ENCODE assay signal across 19 mouse cellular contexts in the genomic region with DNA sequence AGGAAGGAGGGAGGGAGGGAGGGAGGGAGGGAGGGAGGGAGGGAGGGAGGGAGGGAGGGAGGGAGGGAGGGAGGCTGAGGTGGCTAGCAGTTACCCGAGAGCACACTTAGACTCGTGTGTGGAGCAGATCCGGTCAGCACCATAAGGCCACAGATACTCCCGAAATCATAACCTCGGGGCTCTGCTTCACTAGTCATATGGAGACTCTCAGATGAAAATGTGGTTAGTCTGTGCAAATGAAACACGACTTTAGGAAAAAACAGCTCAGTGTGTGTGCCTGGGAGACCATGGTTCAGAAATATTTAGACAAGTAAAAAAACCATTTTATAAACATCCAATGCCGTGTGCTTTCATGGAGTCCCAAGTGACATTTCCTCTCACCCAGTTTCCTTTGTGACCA.
A peak's percentile ranks its signal among the peaks of the same experiment; 100 is the strongest.
DNase-seq lines count a peak whose midpoint lies in the region; ATAC-seq and TF ChIP-seq lines count a peak whose summit lies in the region.
"Had no signal": no experiment of that assay in that cellular context is flagged by ENCODE, and none has a peak within 500 bp of the region (broad histone marks: within the 10 kb centered on the region; RNA-seq: fewer than 3 reads in every experiment).

No protein-coding gene starts in this region.

- no peak for TF ChIP-seq POLR2A in CH12.LX (IDR thresholded peaks at IDR 0.05; ENCODE audit: low read depth, low read length)

- H3K4me3 ChIP-seq in CH12.LX (replicated peaks in 1 of 3; ENCODE audit: low read depth in 2 of 3, low read length in 2 of 3, poor library complexity in 1 of 3), result no peak overlapping the region
- no peak overlapping the region for H3K4me3 ChIP-seq in liver, embryonic 13.5 days (replicated peaks)
- no peak overlapping the region for H3K4me3 ChIP-seq in hindbrain, embryonic 11.5 days (ENCODE audit: low read depth, low read length)
- H3K4me3 ChIP-seq: embryonic facial prominence, embryonic 10.5 days; heart, embryonic 15.5 days had no signal

- no peak for TF ChIP-seq CTCF in CH12.LX (conservative IDR thresholded peaks at IDR 0.05 in 1 of 2, IDR thresholded peaks at IDR 0.05 in 1 of 2; ENCODE audit: low read depth in 2 of 2, low read length in 2 of 2)

- TF ChIP-seq EP300 in CH12.LX (IDR thresholded peaks at IDR 0.05; ENCODE audit: low read length), result peak; percentile 97

- 63% methylated on average over 7 of the region's 7 CpGs for WGBS in liver, embryonic 13.5 days (ENCODE audit: insufficient replicate concordance)
- 80% methylated on average over 7 of the region's 7 CpGs for WGBS in hindbrain, embryonic 11.5 days

- H3K9ac ChIP-seq in CH12.LX (ENCODE audit: insufficient read depth, low read depth), result peak overlapping the region; percentile 22; the same call in 1 of the 2 replicates
- no peak overlapping the region for H3K9ac ChIP-seq in liver, embryonic 13.5 days
- H3K9ac ChIP-seq in hindbrain, embryonic 11.5 days (ENCODE audit: low read depth, low read length), result no peak overlapping the region
- H3K9ac ChIP-seq: heart, embryonic 15.5 days; hindbrain, embryonic 14.5 days had no signal

- H3K9me3 ChIP-seq in CH12.LX (replicated peaks; ENCODE audit: low read length), result peaks cover 5% of the 10 kb centered on the region
- no peaks in the 10 kb centered on the region for H3K9me3 ChIP-seq in liver, embryonic 13.5 days (replicated peaks)
- H3K9me3 ChIP-seq in hindbrain, embryonic 11.5 days (ENCODE audit: control insufficient read depth, low read length), result no peaks in the 10 kb centered on the region
- H3K9me3 ChIP-seq: heart, embryonic 15.5 days had no signal

- in situ Hi-C loops in CH12.LX (cut with MboI; ENCODE audit: low pct_ligation_motif_present, low pct_unique_long_range_greater_than_20kb, low sequenced_read_pairs), result loop anchor here (5.0 kb wide), 1 partner anchor 34 kb away; no protein-coding TSS in a partner anchor

- no peaks in the 10 kb centered on the region for H3K79me2 ChIP-seq in CH12.LX (replicated peaks; ENCODE audit: control insufficient read depth, extremely low read depth, insufficient read depth, poor library complexity, severe bottlenecking)

- H3K4me1 ChIP-seq in CH12.LX (ENCODE audit: control insufficient read depth in 1 of 2, insufficient read depth in 2 of 2), result peaks cover 4 to 39% of the 10 kb centered on the region in 2 experiments; a peak in 3 of 4 replicates
- peaks cover 45% of the 10 kb centered on the region for H3K4me1 ChIP-seq in liver, embryonic 13.5 days (replicated peaks)
- H3K4me1 ChIP-seq in hindbrain, embryonic 11.5 days (replicated peaks; ENCODE audit: control insufficient read depth, insufficient read depth, low read length), result no peaks in the 10 kb centered on the region
- H3K4me1 ChIP-seq: embryonic facial prominence, embryonic 10.5 days; heart, embryonic 15.5 days had no signal

- H3K27me3 ChIP-seq in CH12.LX (replicated peaks), result no peaks in the 10 kb centered on the region
- H3K27me3 ChIP-seq in liver, embryonic 13.5 days, result no peaks in the 10 kb centered on the region
- H3K27me3 ChIP-seq in hindbrain, embryonic 11.5 days (ENCODE audit: control insufficient read depth, insufficient read depth, low read length), result no peaks in the 10 kb centered on the region
- H3K27me3 ChIP-seq: heart, embryonic 15.5 days had no signal

- ATAC-seq in liver, embryonic 13.5 days (ENCODE audit: low read depth), result no peak
- no peak for ATAC-seq in hindbrain, embryonic 11.5 days (ENCODE audit: low FRiP score)
- ATAC-seq: forebrain, embryonic 14.5 days had no signal

- peak overlapping the region; percentile 67 for H3K27ac ChIP-seq in CH12.LX (ENCODE audit: insufficient read depth, low read depth)
- 0 out of 2 replicates have a peak overlapping the region, but pooled peaks have one; percentile 3 for H3K27ac ChIP-seq in liver, embryonic 13.5 days
- no peak overlapping the region for H3K27ac ChIP-seq in hindbrain, embryonic 11.5 days (ENCODE audit: low read depth, low read length)
- H3K27ac ChIP-seq: embryonic facial prominence, embryonic 10.5 days; heart, embryonic 15.5 days; hindbrain, embryonic 14.5 days had no signal

- no peaks in the 10 kb centered on the region for H3K36me3 ChIP-seq in CH12.LX (replicated peaks in 1 of 2; ENCODE audit: control insufficient read depth in 1 of 2, insufficient read depth in 1 of 2, low read length in 1 of 2)
- H3K36me3 ChIP-seq in liver, embryonic 13.5 days, result no peaks in the 10 kb centered on the region
- H3K36me3 ChIP-seq in hindbrain, embryonic 11.5 days (ENCODE audit: control insufficient read depth, insufficient read depth, low read length), result no peaks in the 10 kb centered on the region
- H3K36me3 ChIP-seq: embryonic facial prominence, embryonic 10.5 days; heart, embryonic 15.5 days had no signal

- peak; percentile 5 for DNase-seq in thymus, postnatal 4 days
- no peak for DNase-seq in thymus, adult 18-20 months
- DNase-seq in CH12.LX (ENCODE audit: extremely low read depth), result peak; percentile 73
- DNase-seq in liver, embryonic 13.5 days, result no peak
- no peak for DNase-seq in frontal cortex, postnatal 36 days (ENCODE audit: low spot score in 2 of 2)
- DNase-seq in hindbrain, embryonic 11.5 days (ENCODE audit: low spot score), result no peak
- DNase-seq in right cerebral cortex, postnatal 36 days (ENCODE audit: low spot score in 2 of 2), result no peak
- DNase-seq: adrenal gland, adult 8-10 months; adrenal gland, postnatal 36 days; cerebellum, adult 2 months; cerebellum, postnatal 10 days; gastrocnemius, postnatal 36 days; heart, adult 18-20 months; heart, postnatal 14 days had no signal

- dilution Hi-C loops in CH12.LX (cut with MboI; ENCODE audit: extremely low pct_ligation_motif_present, extremely low pct_unique_long_range_greater_than_20kb, low sequenced_read_pairs), result no loop called here

- no peak; the same call in none of the 2 replicates for TF ChIP-seq RAD21 in CH12.LX (IDR thresholded peaks at IDR 0.05; ENCODE audit: low read depth, low read length)

- H3K4me2 ChIP-seq in CH12.LX (ENCODE audit: insufficient read depth, low read depth, poor library complexity, severe bottlenecking), result peak overlapping the region; percentile 40; the same call in 1 of the 2 replicates
- H3K4me2 ChIP-seq in liver, embryonic 13.5 days, result no peak overlapping the region
- H3K4me2 ChIP-seq in hindbrain, embryonic 11.5 days (replicated peaks; ENCODE audit: low read depth, low read length), result no peak overlapping the region
- H3K4me2 ChIP-seq: heart, embryonic 11.5 days; heart, embryonic 15.5 days; hindbrain, embryonic 14.5 days had no signal

TF ChIP-seq in CH12.LX, 34 proteins besides CTCF, POLR2A, EP300 and RAD21:
- TF ChIP-seq USF2 (conservative IDR thresholded peaks at IDR 0.05; ENCODE audit: low read depth, low read length) (no peak), IRF4 (IDR thresholded peaks at IDR 0.05; ENCODE audit: low read depth, low read length) (peak; percentile 94), ELF1 (IDR thresholded peaks at IDR 0.05; ENCODE audit: low read depth, low read length) (no peak), E2F4 (IDR thresholded peaks at IDR 0.05; ENCODE audit: insufficient replicate concordance, low read depth, low read length) (no peak), UBTF (IDR thresholded peaks at IDR 0.05; ENCODE audit: low read depth, low read length) (no peak), NRF1 (IDR thresholded peaks at IDR 0.05; ENCODE audit: low read depth, low read length) (no peak), ZC3H11A (IDR thresholded peaks at IDR 0.05; ENCODE audit: low read depth, low read length) (no peak), ZKSCAN1 (IDR thresholded peaks at IDR 0.05; ENCODE audit: borderline replicate concordance, low read depth, low read length) (no peak), SMC3 (IDR thresholded peaks at IDR 0.05; ENCODE audit: low read depth, low read length) (no peak), RCOR1 (conservative IDR thresholded peaks at IDR 0.05; ENCODE audit: low read depth, low read length) (peak; percentile 71), MYC (IDR thresholded peaks at IDR 0.05; ENCODE audit: low read depth, low read length) (peak; percentile 78), TCF12 (IDR thresholded peaks at IDR 0.05; ENCODE audit: low read depth, low read length) (peak; percentile 72), MEF2A (IDR thresholded peaks at IDR 0.05; ENCODE audit: borderline replicate concordance, low read depth, low read length) (peak; percentile 64), JUND (conservative IDR thresholded peaks at IDR 0.05; ENCODE audit: low read depth, low read length) (peak; percentile 94), MAZ (IDR thresholded peaks at IDR 0.05; ENCODE audit: low read depth, low read length) (0 out of 2 replicates have a peak, but pooled peaks have one; percentile 36), HCFC1 (IDR thresholded peaks at IDR 0.05; ENCODE audit: low read depth, low read length) (no peak), JUN (IDR thresholded peaks at IDR 0.05; ENCODE audit: insufficient read depth, low read depth, low read length) (peak; percentile 96), CHD1 (IDR thresholded peaks at IDR 0.05; ENCODE audit: low read depth, low read length) (no peak), CHD2 (IDR thresholded peaks at IDR 0.05; ENCODE audit: low read length) (no peak), KAT2A (IDR thresholded peaks at IDR 0.05; ENCODE audit: insufficient replicate concordance, low read length) (no peak), PAX5 (IDR thresholded peaks at IDR 0.05; ENCODE audit: low read length) (no peak), ETS1 (conservative IDR thresholded peaks at IDR 0.05; ENCODE audit: low read depth, low read length) (peak; percentile 90), ZNF384 (IDR thresholded peaks at IDR 0.05; ENCODE audit: low read depth, low read length) (peak; percentile 80), MXI1 (IDR thresholded peaks at IDR 0.05; ENCODE audit: low read depth, low read length) (peak; percentile 44; the same call in 1 of the 2 replicates), BHLHE40 (IDR thresholded peaks at IDR 0.05; ENCODE audit: low read depth, low read length) (peak; percentile 90), GABPA (IDR thresholded peaks at IDR 0.05; ENCODE audit: insufficient replicate concordance, low read depth, low read length) (no peak), TBP (conservative IDR thresholded peaks at IDR 0.05; ENCODE audit: low read depth, low read length) (no peak), MAFK (IDR thresholded peaks at IDR 0.05; ENCODE audit: insufficient replicate concordance, low read length) (peak; percentile 73), SIN3A (IDR thresholded peaks at IDR 0.05; ENCODE audit: low read length) (peak; percentile 41; the same call in 1 of the 2 replicates), NELFE (IDR thresholded peaks at IDR 0.05; ENCODE audit: low read depth, low read length) (no peak), MAX (IDR thresholded peaks at IDR 0.05; ENCODE audit: low read length) (peak; percentile 66; the same call in 1 of the 2 replicates), POLR2AphosphoS2 (IDR thresholded peaks at IDR 0.05; ENCODE audit: low read depth, low read length) (no peak), USF1 (IDR thresholded peaks at IDR 0.05; ENCODE audit: low read depth, low read length) (no peak), ZMIZ1 (IDR thresholded peaks at IDR 0.05; ENCODE audit: low read depth, low read length) (no peak)

Comparison
In these comparisons a context has a peak if more than half of its experiments do, and no peak if none do; other contexts are left out.
1. DNase-seq: peak in thymus, postnatal 4 days (single experiment) and CH12.LX (single experiment); none in thymus, adult 18-20 months (0 of 2), liver, embryonic 13.5 days (single experiment), frontal cortex, postnatal 36 days (0 of 2), hindbrain, embryonic 11.5 days (single experiment) and right cerebral cortex, postnatal 36 days (0 of 2).